Mouse (Mus musculus): ENCODE data around the gene Usp44.
A peak's percentile ranks its signal among the peaks of the same experiment; 100 is the strongest.

GRCm38 (mm10) chr10:93812774-93813415, 18.5 kb upstream of the Usp44 start:
- peak; percentile 87 for TF ChIP-seq CTCF (IDR thresholded peaks at IDR 0.05; ENCODE audit: low read depth)
- no peak for TF ChIP-seq EP300 (IDR thresholded peaks at IDR 0.05; ENCODE audit: low read depth)
